Mouse (Mus musculus): ENCODE measurements around the gene Coil.

The Coil gene

GRCm38 (mm10) chr11:88970202-88970732 is at the start of gene Coil:
TSS of gene Coil (plus strand) at chr11:88970252.
- no peak for DNase-seq

GRCm38 (mm10) chr11:88926566-88926965 is 43.5 kb upstream of the Coil start:
- DNase-seq = no peak

GRCm38 (mm10) chr11:88931692-88932530 is 38.1 kb upstream of the Coil start:
- no peak for DNase-seq

- no peak for DNase-seq
Observed at GRCm38 (mm10) chr11:88933030-88933429, 37.0 kb upstream of the Coil start.

- DNase-seq = no peak
Observed at GRCm38 (mm10) chr11:88934089-88935000, 35.7 kb upstream of the Coil start.

GRCm38 (mm10) chr11:88937886-88938285 is 32.2 kb upstream of the Coil start:
- DNase-seq = no peak

GRCm38 (mm10) chr11:88938770-88939169 is 31.3 kb upstream of the Coil start:
- DNase-seq = no peak

- no peak for DNase-seq
Observed at GRCm38 (mm10) chr11:88939634-88940033, 30.4 kb upstream of the Coil start.

GRCm38 (mm10) chr11:88941489-88941888 is 28.6 kb upstream of the Coil start:
- DNase-seq = no peak

- DNase-seq = no peak
Observed at GRCm38 (mm10) chr11:88945971-88946585, 24.0 kb upstream of the Coil start.

- no peak for DNase-seq
Observed at GRCm38 (mm10) chr11:88948896-88949295, 21.2 kb upstream of the Coil start.

- no peak for DNase-seq
Observed at GRCm38 (mm10) chr11:88949802-88950639, 20.0 kb upstream of the Coil start.

- DNase-seq = no peak
Observed at GRCm38 (mm10) chr11:88950640-88951250, 19.3 kb upstream of the Coil start.

- no peak for DNase-seq
Observed at GRCm38 (mm10) chr11:88951576-88951975, 18.5 kb upstream of the Coil start.

- no peak for DNase-seq
Observed at GRCm38 (mm10) chr11:88952117-88952516, 17.9 kb upstream of the Coil start.

GRCm38 (mm10) chr11:88953582-88953981 is 16.5 kb upstream of the Coil start:
- no peak for DNase-seq

GRCm38 (mm10) chr11:88954803-88955202 is 15.2 kb upstream of the Coil start:
- DNase-seq = peak; percentile 7

GRCm38 (mm10) chr11:88955217-88955969 is 14.7 kb upstream of the Coil start, which contains the start of gene Scpep1:
TSS of gene Scpep1 (minus strand) at chr11:88955465.
- peak; percentile 99 for DNase-seq

- no peak for DNase-seq
Observed at GRCm38 (mm10) chr11:88958851-88959250, 11.2 kb upstream of the Coil start.

GRCm38 (mm10) chr11:88966881-88967361 is 3.1 kb upstream of the Coil start, which contains the start of gene Elobl:
TSS of gene Elobl (minus strand) at chr11:88966931.
- no peak for DNase-seq

All from lung, postnatal 14 days (tissue).